Mouse (Mus musculus): ENCODE measurements around the gene Vwf. TPM values are rescaled to one million over a fixed set of nuclear protein-coding genes. Genes with fewer than 3 reads are reported as not detected.
A peak's percentile ranks its signal among the peaks of the same experiment; 100 is the strongest.

Gene Vwf
- polyA plus RNA-seq, 1 experiment from 2014 or later: 42.4 TPM

GRCm38 (mm10) chr6:125526066-125526465 is 20.5 kb upstream of the Vwf start:
- DNase-seq (ENCODE audit: low spot score) (peak; percentile 30), ATAC-seq (no peak)
- no peak overlapping the region for H3K4me3 ChIP-seq (ENCODE audit: low read depth, low read length)
- 41% methylated on average over 3 of the region's 3 CpGs for WGBS
- no peak overlapping the region for H3K4me2 ChIP-seq (replicated peaks; ENCODE audit: low read depth, low read length)
- no peaks in the 10 kb centered on the region for H3K9me3 ChIP-seq (ENCODE audit: low read length)
- no peak overlapping the region for H3K27ac ChIP-seq (ENCODE audit: low read length)
- no peaks in the 10 kb centered on the region for H3K36me3 ChIP-seq (ENCODE audit: insufficient read depth, low read length)
- TF ChIP-seq EP300 (IDR thresholded peaks at IDR 0.05) (no peak), CTCF (IDR thresholded peaks at IDR 0.05) (no peak)
- H3K4me1 ChIP-seq (ENCODE audit: insufficient read depth, low read depth, low read length): no peaks in the 10 kb centered on the region; the same call in 1 of the 2 replicates
- no peaks in the 10 kb centered on the region for H3K27me3 ChIP-seq (replicated peaks; ENCODE audit: insufficient read depth, low read length)
- no peak overlapping the region for H3K9ac ChIP-seq (replicated peaks; ENCODE audit: low read depth)

- ATAC-seq: no peak
Observed at GRCm38 (mm10) chr6:125528614-125529200, 17.9 kb upstream of the Vwf start.

DNA sequence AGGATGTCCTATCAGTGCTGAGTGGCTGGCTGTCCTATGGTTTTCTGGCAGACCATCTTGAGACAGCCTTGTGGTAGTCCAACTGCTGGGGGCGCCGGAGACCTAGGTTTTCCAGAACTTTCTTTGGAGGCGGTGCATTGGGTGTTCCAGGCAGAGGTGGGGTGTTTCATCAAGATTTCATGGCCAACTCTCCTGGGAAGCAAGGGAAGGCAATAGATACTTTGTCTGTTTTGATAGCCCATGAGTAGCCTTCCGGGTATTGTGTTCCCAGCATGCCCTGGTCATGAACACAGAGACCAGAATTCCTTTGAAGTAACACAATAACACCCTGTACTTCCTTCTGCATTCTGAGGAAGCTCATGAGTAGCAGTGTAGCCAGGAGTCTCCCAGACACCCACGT is 17.1 kb upstream of the Vwf start:
- H3K27ac ChIP-seq (ENCODE audit: low read length): no peak overlapping the region
- DNase-seq (ENCODE audit: low spot score): peak; percentile 49

More at GRCm38 (mm10) chr6:125528614-125529200, 17.9 kb upstream of the Vwf start:
- H3K36me3 ChIP-seq (ENCODE audit: insufficient read depth, low read length): no peaks in the 10 kb centered on the region
- no peaks in the 10 kb centered on the region for H3K4me1 ChIP-seq (ENCODE audit: insufficient read depth, low read depth, low read length)
- no peak overlapping the region for H3K9ac ChIP-seq (replicated peaks; ENCODE audit: low read depth)
- no peak overlapping the region for H3K4me2 ChIP-seq (replicated peaks; ENCODE audit: low read depth, low read length)
- H3K27ac ChIP-seq (ENCODE audit: low read length): no peak overlapping the region
- 77% methylated on average over 9 of the region's 9 CpGs for WGBS
- DNase-seq (ENCODE audit: low spot score): no peak
- TF ChIP-seq EP300 (IDR thresholded peaks at IDR 0.05) (no peak), CTCF (IDR thresholded peaks at IDR 0.05) (no peak)
- H3K27me3 ChIP-seq (replicated peaks; ENCODE audit: insufficient read depth, low read length): no peaks in the 10 kb centered on the region
- H3K4me3 ChIP-seq (ENCODE audit: low read depth, low read length): no peak overlapping the region
- no peaks in the 10 kb centered on the region for H3K9me3 ChIP-seq (ENCODE audit: low read length)

GRCm38 (mm10) chr6:125533104-125533650 is 13.4 kb upstream of the Vwf start:
- no peak overlapping the region for H3K4me2 ChIP-seq (replicated peaks; ENCODE audit: low read depth, low read length)
- H3K27ac ChIP-seq (ENCODE audit: low read length): no peak overlapping the region
- no peaks in the 10 kb centered on the region for H3K9me3 ChIP-seq (ENCODE audit: low read length)
- H3K36me3 ChIP-seq (ENCODE audit: insufficient read depth, low read length): no peaks in the 10 kb centered on the region
- H3K4me1 ChIP-seq (ENCODE audit: insufficient read depth, low read depth, low read length): no peaks in the 10 kb centered on the region
- no peak for ATAC-seq
- 83% methylated on average over 11 of the region's 11 CpGs for WGBS
- TF ChIP-seq EP300 (IDR thresholded peaks at IDR 0.05): no peak
- no peak for TF ChIP-seq CTCF (IDR thresholded peaks at IDR 0.05)
- no peak overlapping the region for H3K4me3 ChIP-seq (ENCODE audit: low read depth, low read length)
- no peak overlapping the region for H3K9ac ChIP-seq (replicated peaks; ENCODE audit: low read depth)
- H3K27me3 ChIP-seq (replicated peaks; ENCODE audit: insufficient read depth, low read length): no peaks in the 10 kb centered on the region
- DNase-seq (ENCODE audit: low spot score): no peak

More for the DNA sequence above, 17.1 kb upstream of the Vwf start:
- H3K9ac ChIP-seq (replicated peaks; ENCODE audit: low read depth): no peak overlapping the region
- no peak overlapping the region for H3K4me2 ChIP-seq (replicated peaks; ENCODE audit: low read depth, low read length)
- no peaks in the 10 kb centered on the region for H3K27me3 ChIP-seq (replicated peaks; ENCODE audit: insufficient read depth, low read length)
- ATAC-seq: peak; percentile 82
- no peaks in the 10 kb centered on the region for H3K36me3 ChIP-seq (ENCODE audit: insufficient read depth, low read length)
- H3K9me3 ChIP-seq (ENCODE audit: low read length): no peaks in the 10 kb centered on the region
- H3K4me3 ChIP-seq (ENCODE audit: low read depth, low read length): no peak overlapping the region
- 73% methylated on average over 5 of the region's 5 CpGs for WGBS
- TF ChIP-seq CTCF (IDR thresholded peaks at IDR 0.05) (peak; percentile 52), EP300 (IDR thresholded peaks at IDR 0.05) (peak; percentile 80)
- no peaks in the 10 kb centered on the region for H3K4me1 ChIP-seq (ENCODE audit: insufficient read depth, low read depth, low read length)

GRCm38 (mm10) chr6:125534990-125535389 is 11.6 kb upstream of the Vwf start:
- TF ChIP-seq CTCF (IDR thresholded peaks at IDR 0.05): no peak
- TF ChIP-seq EP300 (IDR thresholded peaks at IDR 0.05): peak; percentile 85
- peak; percentile 53 for ATAC-seq
- no peaks in the 10 kb centered on the region for H3K27me3 ChIP-seq (replicated peaks; ENCODE audit: insufficient read depth, low read length)

DNA sequence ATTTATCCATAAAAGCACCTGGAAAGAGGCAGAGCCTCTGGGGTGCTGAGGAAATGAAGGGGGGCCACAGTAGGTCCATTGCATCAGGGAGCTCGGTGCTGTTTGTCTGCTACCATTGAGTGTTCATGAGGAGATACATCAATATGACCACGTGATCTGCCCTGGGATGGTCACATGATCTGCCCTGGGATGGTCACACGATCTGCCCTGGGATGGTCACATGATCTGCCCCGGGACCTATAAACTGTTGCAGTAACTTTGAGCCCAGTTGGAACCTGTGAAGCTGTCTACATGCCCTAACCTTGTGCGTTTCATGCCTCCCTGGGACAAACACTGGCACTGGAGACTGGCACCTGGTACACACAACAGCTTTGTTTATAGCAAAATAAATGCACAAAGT is 8.1 kb upstream of the Vwf start:
- Histone ChIP-seq H3K27me3 (replicated peaks; ENCODE audit: insufficient read depth, low read length) (no peaks in the 10 kb centered on the region), H3K4me1 (ENCODE audit: insufficient read depth, low read depth, low read length) (no peaks in the 10 kb centered on the region), H3K36me3 (ENCODE audit: insufficient read depth, low read length) (no peaks in the 10 kb centered on the region), H3K27ac (ENCODE audit: low read length) (no peak overlapping the region), H3K4me3 (ENCODE audit: low read depth, low read length) (no peak overlapping the region), H3K9ac (replicated peaks; ENCODE audit: low read depth) (no peak overlapping the region), H3K9me3 (ENCODE audit: low read length) (no peaks in the 10 kb centered on the region), H3K4me2 (replicated peaks; ENCODE audit: low read depth, low read length) (no peak overlapping the region)
- 81% methylated on average over 5 of the region's 5 CpGs for WGBS
- no peak for DNase-seq (ENCODE audit: low spot score)
- ATAC-seq: no peak
- TF ChIP-seq EP300 (IDR thresholded peaks at IDR 0.05) (no peak), CTCF (IDR thresholded peaks at IDR 0.05) (no peak)

More at GRCm38 (mm10) chr6:125534990-125535389, 11.6 kb upstream of the Vwf start:
- Histone ChIP-seq H3K9me3 (ENCODE audit: low read length) (no peaks in the 10 kb centered on the region), H3K4me2 (replicated peaks; ENCODE audit: low read depth, low read length) (no peak overlapping the region), H3K36me3 (ENCODE audit: insufficient read depth, low read length) (no peaks in the 10 kb centered on the region), H3K27ac (ENCODE audit: low read length) (no peak overlapping the region), H3K4me1 (ENCODE audit: insufficient read depth, low read depth, low read length) (no peaks in the 10 kb centered on the region), H3K9ac (replicated peaks; ENCODE audit: low read depth) (no peak overlapping the region), H3K4me3 (ENCODE audit: low read depth, low read length) (no peak overlapping the region)
- peak; percentile 31 for DNase-seq (ENCODE audit: low spot score)
- WGBS: 59% methylated on average over 5 of the region's 5 CpGs

Measured in lung, postnatal 0 days (tissue).